Mouse (Mus musculus): ENCODE measurements around the gene Acly. TPM values are rescaled to one million over a fixed set of nuclear protein-coding genes. Genes with fewer than 3 reads are reported as not detected.

Acly gene
- total and polyA plus RNA-seq, 3 experiments, result 213 to 277 (median 246) TPM

GRCm38 (mm10) chr11:100574708-100575483, 47.1 kb upstream of the Acly start, which contains the start of gene Cnp (continued):
- TF ChIP-seq ZKSCAN1 (IDR thresholded peaks at IDR 0.05; ENCODE audit: borderline replicate concordance, low read depth, low read length), result no peak

- H3K27ac ChIP-seq (ENCODE audit: insufficient read depth, low read depth), result peak overlapping the region; percentile 55
- H3K9me3 ChIP-seq (replicated peaks; ENCODE audit: low read length), result no peaks in the 10 kb centered on the region
- H3K27me3 ChIP-seq (replicated peaks), result no peaks in the 10 kb centered on the region
- no peak overlapping the region for H3K9ac ChIP-seq (ENCODE audit: insufficient read depth, low read depth)
- DNase-seq (ENCODE audit: extremely low read depth), result no peak
- peaks cover 28% of the 10 kb centered on the region for H3K79me2 ChIP-seq (replicated peaks; ENCODE audit: control insufficient read depth, extremely low read depth, insufficient read depth, poor library complexity, severe bottlenecking)
- H3K4me2 ChIP-seq (ENCODE audit: insufficient read depth, low read depth, poor library complexity, severe bottlenecking), result 0 out of 2 replicates have a peak overlapping the region, but pooled peaks have one; percentile 26
- dilution Hi-C loops (cut with MboI; ENCODE audit: extremely low pct_ligation_motif_present, extremely low pct_unique_long_range_greater_than_20kb, low sequenced_read_pairs), result no loop called here
- peaks cover 22 to 35% of the 10 kb centered on the region in 2 experiments for H3K36me3 ChIP-seq (replicated peaks in 1 of 2; ENCODE audit: control insufficient read depth in 1 of 2, insufficient read depth in 1 of 2, low read length in 1 of 2)
- in situ Hi-C loops (cut with MboI; ENCODE audit: low pct_ligation_motif_present, low pct_unique_long_range_greater_than_20kb, low sequenced_read_pairs), result loop anchor here (5.0 kb wide), 2 partner anchors 48 to 123 kb away; partner anchors contain the start of gene Dnajc7
- H3K4me1 ChIP-seq (ENCODE audit: control insufficient read depth in 1 of 2, insufficient read depth in 2 of 2), result peaks cover 40 to 72% of the 10 kb centered on the region in 2 experiments
- no peak for TF ChIP-seq SMC3 (IDR thresholded peaks at IDR 0.05; ENCODE audit: low read depth, low read length)
- peak; percentile 5; the same call in 1 of the 2 replicates for TF ChIP-seq ZNF384 (IDR thresholded peaks at IDR 0.05; ENCODE audit: low read depth, low read length)
- no peak for TF ChIP-seq UBTF (IDR thresholded peaks at IDR 0.05; ENCODE audit: low read depth, low read length)
- H3K4me3 ChIP-seq (replicated peaks in 1 of 3; ENCODE audit: low read depth in 2 of 3, low read length in 2 of 3, poor library complexity in 1 of 3), result peak overlapping the region; percentile 64 to 77 (median 66)
Measured at GRCm38 (mm10) chr11:100574188-100574587, 46.4 kb upstream of the Acly start.

GRCm38 (mm10) chr11:100571202-100571567, 43.4 kb upstream of the Acly start:
- in situ Hi-C loops (cut with MboI; ENCODE audit: low pct_ligation_motif_present, low pct_unique_long_range_greater_than_20kb, low sequenced_read_pairs), result loop anchor here (5.0 kb wide), 2 partner anchors 51 to 126 kb away; partner anchors contain the start of gene Dnajc7
- peaks cover 34 to 69% of the 10 kb centered on the region in 2 experiments for H3K4me1 ChIP-seq (ENCODE audit: control insufficient read depth in 1 of 2, insufficient read depth in 2 of 2)
- H3K27ac ChIP-seq (ENCODE audit: insufficient read depth, low read depth), result no peak overlapping the region
- H3K36me3 ChIP-seq (replicated peaks in 1 of 2; ENCODE audit: control insufficient read depth in 1 of 2, insufficient read depth in 1 of 2, low read length in 1 of 2), result peaks cover 2 to 5% of the 10 kb centered on the region in 2 experiments
- H3K27me3 ChIP-seq (replicated peaks), result no peaks in the 10 kb centered on the region
- no peak overlapping the region for H3K4me2 ChIP-seq (ENCODE audit: insufficient read depth, low read depth, poor library complexity, severe bottlenecking)
- dilution Hi-C loops (cut with MboI; ENCODE audit: extremely low pct_ligation_motif_present, extremely low pct_unique_long_range_greater_than_20kb, low sequenced_read_pairs), result no loop called here
- H3K9me3 ChIP-seq (replicated peaks; ENCODE audit: low read length), result no peaks in the 10 kb centered on the region
- TF ChIP-seq ZNF384 (IDR thresholded peaks at IDR 0.05; ENCODE audit: low read depth, low read length) (no peak), CHD2 (IDR thresholded peaks at IDR 0.05; ENCODE audit: low read length) (no peak), ZKSCAN1 (IDR thresholded peaks at IDR 0.05; ENCODE audit: borderline replicate concordance, low read depth, low read length) (no peak), POLR2AphosphoS2 (IDR thresholded peaks at IDR 0.05; ENCODE audit: low read depth, low read length) (no peak), MEF2A (IDR thresholded peaks at IDR 0.05; ENCODE audit: borderline replicate concordance, low read depth, low read length) (no peak), BHLHE40 (IDR thresholded peaks at IDR 0.05; ENCODE audit: low read depth, low read length) (no peak), ZC3H11A (IDR thresholded peaks at IDR 0.05; ENCODE audit: low read depth, low read length) (no peak), PAX5 (IDR thresholded peaks at IDR 0.05; ENCODE audit: low read length) (no peak), ZMIZ1 (IDR thresholded peaks at IDR 0.05; ENCODE audit: low read depth, low read length) (no peak), USF1 (IDR thresholded peaks at IDR 0.05; ENCODE audit: low read depth, low read length) (peak; percentile 44), SIN3A (IDR thresholded peaks at IDR 0.05; ENCODE audit: low read length) (no peak), UBTF (IDR thresholded peaks at IDR 0.05; ENCODE audit: low read depth, low read length) (no peak), MYC (IDR thresholded peaks at IDR 0.05; ENCODE audit: low read depth, low read length) (no peak), E2F4 (IDR thresholded peaks at IDR 0.05; ENCODE audit: insufficient replicate concordance, low read depth, low read length) (no peak), MAX (IDR thresholded peaks at IDR 0.05; ENCODE audit: low read length) (peak; percentile 53; the same call in 1 of the 2 replicates)
- no peak for DNase-seq (ENCODE audit: extremely low read depth)
- H3K4me3 ChIP-seq (replicated peaks in 1 of 3; ENCODE audit: low read depth in 2 of 3, low read length in 2 of 3, poor library complexity in 1 of 3), result no peak overlapping the region
- H3K79me2 ChIP-seq (replicated peaks; ENCODE audit: control insufficient read depth, extremely low read depth, insufficient read depth, poor library complexity, severe bottlenecking), result peaks cover 8% of the 10 kb centered on the region
- H3K9ac ChIP-seq (ENCODE audit: insufficient read depth, low read depth), result no peak overlapping the region

Data from CH12.LX (cell line).